Mouse (Mus musculus): ENCODE results near the gene Gm12845. TPM values are rescaled to one million over a fixed set of nuclear protein-coding genes. Genes with fewer than 3 reads are reported as not detected.
"Not testable (repeated sequence)": the region's sequence is repeated elsewhere in the genome, so short reads cannot be mapped to it uniquely, and the experiment has no call there.

The Gm12845 gene
- total RNA-seq (2017): not detected in 2 replicates

GRCm38 (mm10) chr4:117724112-117724511 lies at the start of gene Gm12845:
Gene Gm12845, plus strand, starts transcription at chr4:117724412.
- ATAC-seq (replicated peaks in 1 of 2; ENCODE audit: insufficient read depth in 1 of 2, low FRiP score in 2 of 2, low TSS enrichment in 1 of 2, low read depth in 1 of 2, poor library complexity in 2 of 2, severe bottlenecking in 2 of 2): no peak

GRCm38 (mm10) chr4:117676903-117677302 lies 47.3 kb upstream of the Gm12845 start:
- ATAC-seq (replicated peaks in 1 of 2; ENCODE audit: insufficient read depth in 1 of 2, low FRiP score in 2 of 2, low TSS enrichment in 1 of 2, low read depth in 1 of 2, poor library complexity in 2 of 2, severe bottlenecking in 2 of 2): peak; percentile 55 to 56; a peak in 3 of 4 replicates

- ATAC-seq (replicated peaks in 1 of 2; ENCODE audit: insufficient read depth in 1 of 2, low FRiP score in 2 of 2, low TSS enrichment in 1 of 2, low read depth in 1 of 2, poor library complexity in 2 of 2, severe bottlenecking in 2 of 2): no peak
Observed at GRCm38 (mm10) chr4:117680963-117681362, 43.2 kb upstream of the Gm12845 start.

- ATAC-seq (replicated peaks in 1 of 2; ENCODE audit: insufficient read depth in 1 of 2, low FRiP score in 2 of 2, low TSS enrichment in 1 of 2, low read depth in 1 of 2, poor library complexity in 2 of 2, severe bottlenecking in 2 of 2): peak; percentile 80 to 92
Observed at GRCm38 (mm10) chr4:117681931-117682461, 42.2 kb upstream of the Gm12845 start, which contains the start of gene Dmap1. Gene Dmap1, minus strand, starts transcription at chr4:117682273.

- no peak for ATAC-seq (replicated peaks in 1 of 2; ENCODE audit: insufficient read depth in 1 of 2, low FRiP score in 2 of 2, low TSS enrichment in 1 of 2, low read depth in 1 of 2, poor library complexity in 2 of 2, severe bottlenecking in 2 of 2)
Observed at GRCm38 (mm10) chr4:117682463-117682862, 41.7 kb upstream of the Gm12845 start.

- ATAC-seq (replicated peaks in 1 of 2; ENCODE audit: insufficient read depth in 1 of 2, low FRiP score in 2 of 2, low TSS enrichment in 1 of 2, low read depth in 1 of 2, poor library complexity in 2 of 2, severe bottlenecking in 2 of 2): no peak
Observed at GRCm38 (mm10) chr4:117683048-117683768, 41.0 kb upstream of the Gm12845 start.

GRCm38 (mm10) chr4:117686354-117686753 lies 37.9 kb upstream of the Gm12845 start:
- no peak for ATAC-seq (replicated peaks in 1 of 2; ENCODE audit: insufficient read depth in 1 of 2, low FRiP score in 2 of 2, low TSS enrichment in 1 of 2, low read depth in 1 of 2, poor library complexity in 2 of 2, severe bottlenecking in 2 of 2)

- peak in 1 of 2 experiments; percentile 67; a peak in 2 of 4 replicates for ATAC-seq (replicated peaks in 1 of 2; ENCODE audit: insufficient read depth in 1 of 2, low FRiP score in 2 of 2, low TSS enrichment in 1 of 2, low read depth in 1 of 2, poor library complexity in 2 of 2, severe bottlenecking in 2 of 2)
Observed at GRCm38 (mm10) chr4:117705361-117705760, 18.9 kb upstream of the Gm12845 start.

GRCm38 (mm10) chr4:117708780-117709550 lies 15.2 kb upstream of the Gm12845 start:
- no peak for ATAC-seq (replicated peaks in 1 of 2; ENCODE audit: insufficient read depth in 1 of 2, low FRiP score in 2 of 2, low TSS enrichment in 1 of 2, low read depth in 1 of 2, poor library complexity in 2 of 2, severe bottlenecking in 2 of 2)

GRCm38 (mm10) chr4:117712314-117712713 lies 11.9 kb upstream of the Gm12845 start:
- ATAC-seq (replicated peaks in 1 of 2; ENCODE audit: insufficient read depth in 1 of 2, low FRiP score in 2 of 2, low TSS enrichment in 1 of 2, low read depth in 1 of 2, poor library complexity in 2 of 2, severe bottlenecking in 2 of 2): no peak

GRCm38 (mm10) chr4:117713303-117714098 lies 10.7 kb upstream of the Gm12845 start:
- ATAC-seq (replicated peaks in 1 of 2; ENCODE audit: insufficient read depth in 1 of 2, low FRiP score in 2 of 2, low TSS enrichment in 1 of 2, low read depth in 1 of 2, poor library complexity in 2 of 2, severe bottlenecking in 2 of 2): no peak

GRCm38 (mm10) chr4:117731926-117732325 lies 7.7 kb downstream of the Gm12845 start:
- no peak for ATAC-seq (replicated peaks in 1 of 2; ENCODE audit: insufficient read depth in 1 of 2, low FRiP score in 2 of 2, low TSS enrichment in 1 of 2, low read depth in 1 of 2, poor library complexity in 2 of 2, severe bottlenecking in 2 of 2)

GRCm38 (mm10) chr4:117737559-117737958 lies 13.3 kb downstream of the Gm12845 start:
- no peak for ATAC-seq (replicated peaks in 1 of 2; ENCODE audit: insufficient read depth in 1 of 2, low FRiP score in 2 of 2, low TSS enrichment in 1 of 2, low read depth in 1 of 2, poor library complexity in 2 of 2, severe bottlenecking in 2 of 2)

- not testable (repeated sequence) for ATAC-seq (replicated peaks in 1 of 2; ENCODE audit: insufficient read depth in 1 of 2, low FRiP score in 2 of 2, low TSS enrichment in 1 of 2, low read depth in 1 of 2, poor library complexity in 2 of 2, severe bottlenecking in 2 of 2)
Observed at GRCm38 (mm10) chr4:117752469-117752868, 28.3 kb downstream of the Gm12845 start.

- no peak for ATAC-seq (replicated peaks in 1 of 2; ENCODE audit: insufficient read depth in 1 of 2, low FRiP score in 2 of 2, low TSS enrichment in 1 of 2, low read depth in 1 of 2, poor library complexity in 2 of 2, severe bottlenecking in 2 of 2)
Observed at GRCm38 (mm10) chr4:117760151-117760550, 35.9 kb downstream of the Gm12845 start.

- ATAC-seq (replicated peaks in 1 of 2; ENCODE audit: insufficient read depth in 1 of 2, low FRiP score in 2 of 2, low TSS enrichment in 1 of 2, low read depth in 1 of 2, poor library complexity in 2 of 2, severe bottlenecking in 2 of 2): no peak
Observed at GRCm38 (mm10) chr4:117765416-117765815, 41.2 kb downstream of the Gm12845 start, which contains the start of gene Klf17. Gene Klf17, minus strand, starts transcription at chr4:117765648.

- peak; percentile 17 to 29; a peak in 1 of 4 replicates for ATAC-seq (replicated peaks in 1 of 2; ENCODE audit: insufficient read depth in 1 of 2, low FRiP score in 2 of 2, low TSS enrichment in 1 of 2, low read depth in 1 of 2, poor library complexity in 2 of 2, severe bottlenecking in 2 of 2)
Observed at GRCm38 (mm10) chr4:117770935-117771334, 46.7 kb downstream of the Gm12845 start.
